Mouse (Mus musculus): ENCODE measurements around the gene Maml3. TPM values are rescaled to one million over a fixed set of nuclear protein-coding genes. Genes with fewer than 3 reads are reported as not detected.

The Maml3 gene
- total RNA-seq, 1 experiment = 1.2 TPM

GRCm38 (mm10) chr3:51668607-51669006 lies 436.3 kb downstream of the Maml3 start:
- in situ Hi-C loops (cut with MboI; ENCODE audit: low sequenced_read_pairs in 2 of 2, unreplicated experiment in 2 of 2) = no loop called here
- no peak overlapping the region for H3K4me3 ChIP-seq (ENCODE audit: insufficient read depth in 1 of 2, low read depth in 1 of 2, low read length in 2 of 2, poor library complexity in 1 of 2, severe bottlenecking in 1 of 2)
- H3K36me3 ChIP-seq (ENCODE audit: control insufficient read depth, insufficient read depth, low read length, poor library complexity, severe bottlenecking) = no peaks in the 10 kb centered on the region
- no peak for TF ChIP-seq MAFK (IDR thresholded peaks at IDR 0.05; ENCODE audit: insufficient read depth, low read depth, low read length)
- TF ChIP-seq ZNF384 (IDR thresholded peaks at IDR 0.05; ENCODE audit: low read depth, low read length) = no peak
- TF ChIP-seq HCFC1 (IDR thresholded peaks at IDR 0.05; ENCODE audit: borderline replicate concordance, insufficient read depth, low read length) = no peak
- no peak overlapping the region for H3K27ac ChIP-seq (ENCODE audit: insufficient read depth, low read depth, low read length, poor library complexity, severe bottlenecking)
- H3K9ac ChIP-seq (ENCODE audit: insufficient read depth, low read depth, low read length, poor library complexity, severe bottlenecking) = no peak overlapping the region
- DNase-seq (ENCODE audit: low read depth, low spot score) = no peak
- H3K9me3 ChIP-seq (ENCODE audit: control insufficient read depth, insufficient read depth, low read depth, low read length) = no peaks in the 10 kb centered on the region
- peaks cover 7 to 11% of the 10 kb centered on the region in 2 experiments; a peak in 2 of 4 replicates for H3K4me1 ChIP-seq (ENCODE audit: control insufficient read depth in 2 of 2, insufficient read depth in 2 of 2, low read length in 2 of 2, poor library complexity in 1 of 2)

DNA sequence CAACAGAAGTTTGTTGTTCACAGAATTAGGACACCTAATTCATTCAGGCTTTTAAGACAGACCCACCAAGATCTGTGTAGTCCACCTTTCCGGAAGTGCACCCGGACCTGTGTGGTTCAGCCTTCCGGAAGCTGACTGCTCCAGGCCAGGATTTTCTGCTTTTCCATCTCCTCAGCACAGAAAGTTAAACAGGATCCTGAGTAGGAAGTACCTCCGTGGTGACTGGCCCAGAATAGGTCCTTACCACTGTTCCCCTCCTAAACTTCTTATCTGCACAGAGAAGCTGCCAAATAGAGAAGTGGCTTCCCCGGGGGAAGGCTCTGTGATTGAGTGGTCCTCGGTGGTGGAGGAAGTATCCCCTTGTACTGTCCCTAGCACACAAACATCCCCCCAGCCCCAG lies 442.3 kb downstream of the Maml3 start:
- Histone ChIP-seq H3K27ac (ENCODE audit: insufficient read depth, low read depth, low read length, poor library complexity, severe bottlenecking) (no peak overlapping the region), H3K4me1 (ENCODE audit: control insufficient read depth in 2 of 2, insufficient read depth in 2 of 2, low read length in 2 of 2, poor library complexity in 1 of 2) (no peaks in the 10 kb centered on the region; a peak in 1 of 4 replicates), H3K36me3 (ENCODE audit: control insufficient read depth, insufficient read depth, low read length, poor library complexity, severe bottlenecking) (no peaks in the 10 kb centered on the region), H3K4me3 (ENCODE audit: insufficient read depth in 1 of 2, low read depth in 1 of 2, low read length in 2 of 2, poor library complexity in 1 of 2, severe bottlenecking in 1 of 2) (no peak overlapping the region), H3K9ac (ENCODE audit: insufficient read depth, low read depth, low read length, poor library complexity, severe bottlenecking) (no peak overlapping the region), H3K9me3 (ENCODE audit: control insufficient read depth, insufficient read depth, low read depth, low read length) (no peaks in the 10 kb centered on the region)
- no peak for TF ChIP-seq CHD2 (IDR thresholded peaks at IDR 0.05; ENCODE audit: low read depth, low read length)
- TF ChIP-seq ZNF384 (IDR thresholded peaks at IDR 0.05; ENCODE audit: low read depth, low read length) = no peak
- TF ChIP-seq MAFK (IDR thresholded peaks at IDR 0.05; ENCODE audit: insufficient read depth, low read depth, low read length) = no peak
- no peak for TF ChIP-seq ZC3H11A (IDR thresholded peaks at IDR 0.05; ENCODE audit: borderline replicate concordance, low read depth, low read length)
- no peak for TF ChIP-seq HCFC1 (IDR thresholded peaks at IDR 0.05; ENCODE audit: borderline replicate concordance, insufficient read depth, low read length)
- DNase-seq (ENCODE audit: low read depth, low spot score) = no peak
- in situ Hi-C loops (cut with MboI; ENCODE audit: low sequenced_read_pairs in 2 of 2, unreplicated experiment in 2 of 2) = no loop called here

- H3K36me3 ChIP-seq (ENCODE audit: control insufficient read depth, insufficient read depth, low read length, poor library complexity, severe bottlenecking) = no peaks in the 10 kb centered on the region
- H3K9ac ChIP-seq (ENCODE audit: insufficient read depth, low read depth, low read length, poor library complexity, severe bottlenecking) = no peak overlapping the region
- in situ Hi-C loops (cut with MboI; ENCODE audit: low sequenced_read_pairs in 2 of 2, unreplicated experiment in 2 of 2) = no loop called here
- no peak overlapping the region for H3K4me3 ChIP-seq (ENCODE audit: insufficient read depth in 1 of 2, low read depth in 1 of 2, low read length in 2 of 2, poor library complexity in 1 of 2, severe bottlenecking in 1 of 2)
- DNase-seq (ENCODE audit: low read depth, low spot score) = no peak
- TF ChIP-seq HCFC1 (IDR thresholded peaks at IDR 0.05; ENCODE audit: borderline replicate concordance, insufficient read depth, low read length) (no peak), ZC3H11A (IDR thresholded peaks at IDR 0.05; ENCODE audit: borderline replicate concordance, low read depth, low read length) (no peak), MAFK (IDR thresholded peaks at IDR 0.05; ENCODE audit: insufficient read depth, low read depth, low read length) (no peak), ZNF384 (IDR thresholded peaks at IDR 0.05; ENCODE audit: low read depth, low read length) (no peak), CHD2 (IDR thresholded peaks at IDR 0.05; ENCODE audit: low read depth, low read length) (no peak)
- no peaks in the 10 kb centered on the region for H3K9me3 ChIP-seq (ENCODE audit: control insufficient read depth, insufficient read depth, low read depth, low read length)
- no peak overlapping the region for H3K27ac ChIP-seq (ENCODE audit: insufficient read depth, low read depth, low read length, poor library complexity, severe bottlenecking)
- H3K4me1 ChIP-seq (ENCODE audit: control insufficient read depth in 2 of 2, insufficient read depth in 2 of 2, low read length in 2 of 2, poor library complexity in 1 of 2) = no peaks in the 10 kb centered on the region
These were observed 442.9 kb downstream of the Maml3 start for GRCm38 (mm10) chr3:51661880-51662550.

- H3K4me1 ChIP-seq (ENCODE audit: control insufficient read depth in 2 of 2, insufficient read depth in 2 of 2, low read length in 2 of 2, poor library complexity in 1 of 2) = no peaks in the 10 kb centered on the region
- no peaks in the 10 kb centered on the region for H3K9me3 ChIP-seq (ENCODE audit: control insufficient read depth, insufficient read depth, low read depth, low read length)
- in situ Hi-C loops (cut with MboI; ENCODE audit: low sequenced_read_pairs in 2 of 2, unreplicated experiment in 2 of 2) = no loop called here
- H3K36me3 ChIP-seq (ENCODE audit: control insufficient read depth, insufficient read depth, low read length, poor library complexity, severe bottlenecking) = no peaks in the 10 kb centered on the region
- H3K27ac ChIP-seq (ENCODE audit: insufficient read depth, low read depth, low read length, poor library complexity, severe bottlenecking) = no peak overlapping the region
- no peak for DNase-seq (ENCODE audit: low read depth, low spot score)
- H3K9ac ChIP-seq (ENCODE audit: insufficient read depth, low read depth, low read length, poor library complexity, severe bottlenecking) = no peak overlapping the region
- TF ChIP-seq CHD2 (IDR thresholded peaks at IDR 0.05; ENCODE audit: low read depth, low read length) = no peak
- no peak for TF ChIP-seq MAFK (IDR thresholded peaks at IDR 0.05; ENCODE audit: insufficient read depth, low read depth, low read length)
- no peak for TF ChIP-seq ZC3H11A (IDR thresholded peaks at IDR 0.05; ENCODE audit: borderline replicate concordance, low read depth, low read length)
- no peak for TF ChIP-seq ZNF384 (IDR thresholded peaks at IDR 0.05; ENCODE audit: low read depth, low read length)
- TF ChIP-seq HCFC1 (IDR thresholded peaks at IDR 0.05; ENCODE audit: borderline replicate concordance, insufficient read depth, low read length) = no peak
- no peak overlapping the region for H3K4me3 ChIP-seq (ENCODE audit: insufficient read depth in 1 of 2, low read depth in 1 of 2, low read length in 2 of 2, poor library complexity in 1 of 2, severe bottlenecking in 1 of 2)
These were observed 443.5 kb downstream of the Maml3 start for GRCm38 (mm10) chr3:51661376-51661775.

Measured in ES-E14 (cell line).